Mouse (Mus musculus) neural tube, embryonic 11.5 days (tissue): ENCODE measurements around the gene Npm3. TPM values are rescaled to one million over a fixed set of nuclear protein-coding genes. Genes with fewer than 3 reads are reported as not detected.

Source experiments
- polyA plus RNA-seq: library from polyadenylated mRNA; unstranded; fragments of >200 nt; fragmentation: Nextera tagmentation; extraction: Ambion mirVana; gene quantifications from 2 replicates; pipeline ENCODE4 v1.2.1, GENCODE M21; 2014

Gene Npm3
- polyA plus RNA-seq, 1 experiment from 2014 or later: 10.1 TPM

Other genes with a start within 250 kb of the Npm3 start
- 15.6 and 18.5 TPM in 2 replicates for gene Poll, start 189.1 kb downstream of the Npm3 start, polyA plus RNA-seq
- gene Gm17018, start 189.0 kb downstream of the Npm3 start, polyA plus RNA-seq: 50.7 and 56.5 TPM in 2 replicates
- 4.4 and 5.0 TPM in 2 replicates for gene Fbxw4, start 89.3 kb downstream of the Npm3 start, polyA plus RNA-seq
- 0.23 and 0.72 TPM in 2 replicates for gene Fgf8, start 6.7 kb downstream of the Npm3 start, polyA plus RNA-seq
- gene Mgea5, start 34.2 kb upstream of the Npm3 start, polyA plus RNA-seq: 65.8 and 69.7 TPM in 2 replicates
- gene Kcnip2, start 66.5 kb upstream of the Npm3 start, polyA plus RNA-seq: 2.3 and 4.4 TPM in 2 replicates
- gene Armh3, start 248.9 kb upstream of the Npm3 start, polyA plus RNA-seq: 16.7 and 17.9 TPM in 2 replicates